Mouse (Mus musculus): ENCODE measurements around the gene Hsd3b1. TPM values are rescaled to one million over a fixed set of nuclear protein-coding genes. Genes with fewer than 3 reads are reported as not detected.
A peak's percentile ranks its signal among the peaks of the same experiment; 100 is the strongest.
"Not testable (repeated sequence)": the region's sequence is repeated elsewhere in the genome, so short reads cannot be mapped to it uniquely, and the experiment has no call there.

Gene Hsd3b1
- polyA plus RNA-seq, 1 experiment from 2014 or later, result 25.6 TPM

- peak; percentile 74 for ATAC-seq (ENCODE audit: insufficient read depth)
- WGBS (ENCODE audit: insufficient replicate concordance), result 24% methylated on average over 1 of the region's 1 CpGs
- Histone ChIP-seq H3K36me3 (replicated peaks) (no peaks in the 10 kb centered on the region), H3K4me2 (peak overlapping the region; percentile 52), H3K4me3 (replicated peaks) (no peak overlapping the region; the same call in 1 of the 2 replicates), H3K9me3 (replicated peaks) (no peaks in the 10 kb centered on the region), H3K4me1 (replicated peaks) (peaks cover 46% of the 10 kb centered on the region), H3K27ac (replicated peaks) (peak overlapping the region; percentile 81), H3K9ac (0 out of 2 replicates have a peak overlapping the region, but pooled peaks have one; percentile 25), H3K27me3 (no peaks in the 10 kb centered on the region)
Observed at GRCm38 (mm10) chr3:98856892-98857291, 2.7 kb downstream of the Hsd3b1 start.

DNA sequence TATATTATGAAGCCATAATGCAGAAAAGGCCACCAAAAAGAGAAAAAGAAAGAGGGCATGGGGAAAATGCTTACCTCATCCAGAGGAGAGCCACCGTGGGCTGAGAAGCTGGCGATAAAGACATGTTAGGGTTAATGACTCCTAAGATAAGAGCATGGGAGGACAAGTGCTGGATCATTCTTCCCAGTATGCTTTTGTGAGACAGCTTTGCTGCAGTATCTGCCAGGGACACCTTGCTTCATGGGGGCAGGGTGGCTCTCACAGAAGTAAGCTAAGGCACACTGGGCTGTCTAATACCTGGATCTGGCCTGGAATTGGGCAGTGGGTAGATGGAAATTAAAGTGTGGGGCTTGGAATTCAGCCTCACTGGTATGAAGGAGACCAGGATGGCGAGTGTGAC is 4.4 kb downstream of the Hsd3b1 start:
- no peak overlapping the region for H3K4me3 ChIP-seq (replicated peaks)
- no peaks in the 10 kb centered on the region for H3K36me3 ChIP-seq (replicated peaks)
- WGBS (ENCODE audit: insufficient replicate concordance), result 32% methylated on average over 3 of the region's 3 CpGs
- no peaks in the 10 kb centered on the region for H3K27me3 ChIP-seq
- no peaks in the 10 kb centered on the region for H3K9me3 ChIP-seq (replicated peaks)
- H3K9ac ChIP-seq, result peak overlapping the region; percentile 25; the same call in 1 of the 2 replicates
- H3K4me2 ChIP-seq, result peak overlapping the region; percentile 49
- H3K27ac ChIP-seq (replicated peaks), result peak overlapping the region; percentile 78
- H3K4me1 ChIP-seq (replicated peaks), result peaks cover 48% of the 10 kb centered on the region
- ATAC-seq (ENCODE audit: insufficient read depth), result peak; percentile 96

DNA sequence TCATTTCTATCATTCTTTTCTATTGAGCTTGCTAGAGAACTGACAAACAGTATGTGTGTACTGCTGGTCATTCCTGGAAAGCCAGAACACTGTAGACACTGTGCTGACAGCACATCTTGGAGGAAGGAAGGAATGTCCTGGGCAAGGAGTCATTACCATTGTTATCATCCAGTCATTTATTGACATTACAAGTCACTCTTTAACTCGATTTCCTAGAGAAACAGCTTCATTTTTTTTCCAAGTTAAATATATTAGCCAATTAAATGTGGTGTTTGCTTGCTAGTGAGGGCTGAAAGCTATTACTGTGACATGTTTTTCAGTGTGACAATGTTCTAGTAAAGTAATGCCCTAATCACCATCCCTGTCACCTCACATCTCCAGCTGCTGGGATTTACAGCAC is 5.9 kb downstream of the Hsd3b1 start:
- Histone ChIP-seq H3K9ac (no peak overlapping the region), H3K27ac (replicated peaks) (0 out of 2 replicates have a peak overlapping the region, but pooled peaks have one; percentile 51), H3K4me3 (replicated peaks) (no peak overlapping the region), H3K4me2 (no peak overlapping the region), H3K27me3 (no peaks in the 10 kb centered on the region), H3K36me3 (replicated peaks) (no peaks in the 10 kb centered on the region), H3K9me3 (replicated peaks) (no peaks in the 10 kb centered on the region), H3K4me1 (replicated peaks) (peaks cover 54% of the 10 kb centered on the region)
- ATAC-seq (ENCODE audit: insufficient read depth), result no peak
- WGBS (ENCODE audit: insufficient replicate concordance), result 9% methylated on average over 1 of the region's 1 CpGs

- peaks cover 54% of the 10 kb centered on the region for H3K4me1 ChIP-seq (replicated peaks)
- ATAC-seq (ENCODE audit: insufficient read depth), result no peak
- H3K27me3 ChIP-seq, result no peaks in the 10 kb centered on the region
- H3K4me2 ChIP-seq, result no peak overlapping the region
- H3K27ac ChIP-seq (replicated peaks), result no peak overlapping the region
- no peaks in the 10 kb centered on the region for H3K9me3 ChIP-seq (replicated peaks)
- WGBS (ENCODE audit: insufficient replicate concordance), result 82% methylated on average over 3 of the region's 3 CpGs
- H3K9ac ChIP-seq, result no peak overlapping the region
- no peaks in the 10 kb centered on the region for H3K36me3 ChIP-seq (replicated peaks)
- H3K4me3 ChIP-seq (replicated peaks), result no peak overlapping the region
Observed at GRCm38 (mm10) chr3:98853051-98853450, 6.5 kb downstream of the Hsd3b1 start.

DNA sequence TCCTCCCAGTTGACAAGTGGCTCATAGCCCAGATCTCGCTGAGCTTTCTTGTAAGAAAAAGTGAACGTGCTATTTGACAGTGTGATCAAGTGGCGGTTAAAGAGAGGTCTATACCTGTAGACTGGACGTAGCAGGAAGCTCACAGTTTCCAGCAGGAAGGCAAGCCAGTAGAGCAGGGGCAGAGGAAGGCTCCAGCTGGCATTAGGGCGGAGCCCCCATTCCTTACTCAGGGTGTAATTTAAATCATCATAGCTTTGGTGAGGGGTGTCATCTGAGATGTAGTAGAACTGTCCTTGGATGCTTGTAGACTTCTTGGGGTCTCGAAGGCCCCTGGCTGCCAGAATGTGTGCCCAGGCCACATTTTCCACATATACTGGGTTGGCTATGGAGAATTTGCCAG is 7.0 kb downstream of the Hsd3b1 start:
- no peaks in the 10 kb centered on the region for H3K36me3 ChIP-seq (replicated peaks)
- H3K4me3 ChIP-seq (replicated peaks), result no peak overlapping the region
- no peak overlapping the region for H3K4me2 ChIP-seq
- H3K9me3 ChIP-seq (replicated peaks), result no peaks in the 10 kb centered on the region
- 64% methylated on average over 6 of the region's 6 CpGs for WGBS (ENCODE audit: insufficient replicate concordance)
- H3K27ac ChIP-seq (replicated peaks), result no peak overlapping the region
- no peaks in the 10 kb centered on the region for H3K27me3 ChIP-seq
- ATAC-seq (ENCODE audit: insufficient read depth), result no peak
- H3K4me1 ChIP-seq (replicated peaks), result peaks cover 50% of the 10 kb centered on the region
- H3K9ac ChIP-seq, result no peak overlapping the region

GRCm38 (mm10) chr3:98851853-98852252 is 7.7 kb downstream of the Hsd3b1 start:
- Histone ChIP-seq H3K4me1 (replicated peaks) (peaks cover 43% of the 10 kb centered on the region), H3K4me3 (replicated peaks) (no peak overlapping the region), H3K9me3 (replicated peaks) (no peaks in the 10 kb centered on the region), H3K36me3 (replicated peaks) (no peaks in the 10 kb centered on the region), H3K27me3 (no peaks in the 10 kb centered on the region), H3K27ac (replicated peaks) (no peak overlapping the region), H3K4me2 (no peak overlapping the region), H3K9ac (no peak overlapping the region)
- ATAC-seq (ENCODE audit: insufficient read depth), result no peak
- WGBS (ENCODE audit: insufficient replicate concordance), result 41% methylated on average over 2 of the region's 2 CpGs

GRCm38 (mm10) chr3:98850262-98850661 is 9.3 kb downstream of the Hsd3b1 start:
- no peak for ATAC-seq (ENCODE audit: insufficient read depth)
- Histone ChIP-seq H3K4me2 (no peak overlapping the region), H3K4me3 (replicated peaks) (no peak overlapping the region), H3K36me3 (replicated peaks) (no peaks in the 10 kb centered on the region), H3K27me3 (no peaks in the 10 kb centered on the region), H3K27ac (replicated peaks) (no peak overlapping the region), H3K9me3 (replicated peaks) (no peaks in the 10 kb centered on the region), H3K4me1 (replicated peaks) (peaks cover 28% of the 10 kb centered on the region), H3K9ac (no peak overlapping the region)
- 66% methylated on average over 5 of the region's 5 CpGs for WGBS (ENCODE audit: insufficient replicate concordance)

GRCm38 (mm10) chr3:98848898-98849297 is 10.7 kb downstream of the Hsd3b1 start:
- Histone ChIP-seq H3K4me2 (no peak overlapping the region), H3K27me3 (no peaks in the 10 kb centered on the region), H3K4me3 (replicated peaks) (no peak overlapping the region), H3K9ac (no peak overlapping the region), H3K27ac (replicated peaks) (no peak overlapping the region), H3K9me3 (replicated peaks) (no peaks in the 10 kb centered on the region), H3K4me1 (replicated peaks) (peaks cover 16% of the 10 kb centered on the region), H3K36me3 (replicated peaks) (no peaks in the 10 kb centered on the region)
- WGBS (ENCODE audit: insufficient replicate concordance), result 61% methylated on average over 1 of the region's 1 CpGs
- peak; percentile 48; the same call in 1 of the 2 replicates for ATAC-seq (ENCODE audit: insufficient read depth)

DNA sequence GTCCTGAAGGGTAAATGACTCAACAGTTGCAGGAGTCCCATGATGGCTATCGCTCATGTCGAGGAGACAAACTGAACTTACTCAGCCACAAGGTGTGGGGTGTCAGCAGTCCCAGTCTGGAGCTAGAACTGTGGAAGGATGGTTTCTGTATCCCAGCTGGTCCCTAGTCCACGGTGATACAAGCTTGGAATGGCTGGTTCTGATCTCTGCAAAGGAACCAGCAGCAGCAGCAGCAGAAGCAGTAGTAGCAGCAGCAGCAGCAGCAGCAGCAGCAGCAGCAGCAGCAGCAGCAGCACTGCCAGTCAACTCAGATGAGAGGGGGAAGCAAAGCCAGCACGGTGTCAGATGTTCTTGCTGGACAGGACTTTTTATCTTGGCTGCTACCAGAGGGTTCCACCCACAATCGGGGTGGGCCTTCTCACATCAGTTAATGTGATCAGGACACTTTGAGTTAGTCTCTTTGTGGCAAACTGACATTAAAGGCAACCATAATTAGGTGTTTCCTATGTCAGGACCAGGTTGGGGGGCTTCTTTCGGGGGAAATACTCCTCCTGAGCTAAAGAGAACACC is 45.4 kb downstream of the Hsd3b1 start, which contains the start of gene Hsd3b6:
Gene Hsd3b6, minus strand, starts transcription at position 343 of the 570 bp plus-strand sequence.
- peak; percentile 68; the same call in 1 of the 2 replicates for ATAC-seq (ENCODE audit: insufficient read depth)
- H3K4me2 ChIP-seq, result peak within 1 kb of the TSS; percentile 27; the same call in 1 of the 2 replicates
- no peaks in the 10 kb centered on the region for H3K27me3 ChIP-seq
- H3K9ac ChIP-seq, result no peak within 1 kb of the TSS
- H3K36me3 ChIP-seq (replicated peaks), result no peaks in the 10 kb centered on the region
- WGBS (ENCODE audit: insufficient replicate concordance), result 48% methylated on average over 6 of the region's 6 CpGs
- no peak within 1 kb of the TSS for H3K4me3 ChIP-seq (replicated peaks)
- no peaks in the 10 kb centered on the region for H3K9me3 ChIP-seq (replicated peaks)
- no peak within 1 kb of the TSS for H3K27ac ChIP-seq (replicated peaks)
- H3K4me1 ChIP-seq (replicated peaks), result peaks cover 6% of the 10 kb centered on the region; the same call in 1 of the 2 replicates

GRCm38 (mm10) chr3:98812653-98813052 is 46.9 kb downstream of the Hsd3b1 start:
- peak; percentile 70 for ATAC-seq (ENCODE audit: insufficient read depth)

DNA sequence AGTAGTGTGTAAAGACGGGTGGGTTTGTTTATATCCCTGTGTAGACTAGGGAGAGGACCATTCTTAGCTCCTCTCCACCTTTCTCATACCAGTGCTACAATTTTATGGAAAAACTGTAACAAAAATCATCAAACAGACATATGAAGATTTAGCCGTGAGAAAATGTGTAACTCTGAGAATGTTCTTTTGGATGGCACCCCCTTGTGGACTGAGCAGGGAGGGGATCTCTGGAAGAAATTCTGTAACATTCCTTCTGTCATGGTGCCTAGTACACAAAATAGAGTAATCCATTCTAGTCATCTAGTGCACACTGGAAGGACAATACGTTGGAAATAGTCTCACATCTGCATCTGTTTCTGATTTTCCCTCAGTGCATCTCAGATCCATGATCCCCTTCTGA is 54.6 kb downstream of the Hsd3b1 start:
- 35% methylated on average over 3 of the region's 3 CpGs for whole genome bisulfite sequencing (ENCODE audit: insufficient replicate concordance)
- H3K27ac ChIP-seq (replicated peaks); H3K36me3 ChIP-seq (replicated peaks); H3K4me2 ChIP-seq; H3K9me3 ChIP-seq (replicated peaks); H3K9ac ChIP-seq; H3K4me3 ChIP-seq (replicated peaks); H3K27me3 ChIP-seq; ATAC-seq (ENCODE audit: insufficient read depth); H3K4me1 ChIP-seq (replicated peaks): not testable (repeated sequence)

More at GRCm38 (mm10) chr3:98812653-98813052, 46.9 kb downstream of the Hsd3b1 start:
- H3K9ac ChIP-seq; H3K27ac ChIP-seq (replicated peaks); H3K9me3 ChIP-seq (replicated peaks); H3K4me1 ChIP-seq (replicated peaks); H3K27me3 ChIP-seq; H3K4me2 ChIP-seq; H3K4me3 ChIP-seq (replicated peaks); H3K36me3 ChIP-seq (replicated peaks): not testable (repeated sequence)
- 58% methylated on average over 6 of the region's 6 CpGs for WGBS (ENCODE audit: insufficient replicate concordance)
